Mouse (Mus musculus): ENCODE data around the gene Fam227b. TPM values are rescaled to one million over a fixed set of nuclear protein-coding genes. Genes with fewer than 3 reads are reported as not detected.

Gene Fam227b
- not detected for total RNA-seq (2022)

DNA sequence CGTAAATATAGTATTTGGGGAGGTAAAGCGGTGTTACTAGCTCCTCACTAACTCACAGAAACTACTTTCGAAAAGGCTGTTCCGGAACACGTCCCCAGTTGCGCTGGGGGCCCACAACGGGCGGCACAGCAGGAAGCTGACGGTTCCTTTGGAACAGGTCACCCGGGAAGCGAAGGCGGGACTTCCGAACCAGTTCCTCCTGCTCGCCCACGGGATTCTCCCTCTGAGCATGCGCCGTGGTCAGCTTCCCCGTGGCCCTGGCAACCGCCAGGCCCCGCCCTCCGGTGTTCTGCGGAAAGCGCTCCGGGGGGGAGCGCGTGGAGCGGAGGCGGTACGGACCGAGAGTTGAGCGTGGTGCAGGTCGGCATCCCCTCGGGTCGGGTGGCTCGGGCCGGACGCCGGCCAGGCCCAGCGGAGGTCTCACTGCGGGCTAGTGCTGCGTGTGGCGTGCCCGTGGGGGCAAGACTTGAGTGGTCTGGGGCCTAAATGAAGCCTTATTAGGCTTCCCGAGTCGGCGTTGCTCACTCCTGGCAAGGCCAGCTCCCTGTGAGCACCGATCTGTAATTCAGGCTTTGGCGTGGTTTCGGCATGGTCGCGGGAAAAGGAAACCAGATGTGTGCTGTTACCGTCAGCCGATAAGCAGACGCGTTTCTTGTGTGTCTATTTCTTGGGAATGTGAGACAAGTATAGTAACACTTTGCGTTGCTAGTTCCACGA lies at the start of gene Fam227b, which contains the start of gene Dtwd1:
Fam227b (minus strand) TSS at position 150 of the 717 bp plus-strand sequence.
Dtwd1 (plus strand) TSS at position 287 of the 717 bp plus-strand sequence.
- peak; percentile 97 for DNase-seq (ENCODE audit: low spot score)

DNA sequence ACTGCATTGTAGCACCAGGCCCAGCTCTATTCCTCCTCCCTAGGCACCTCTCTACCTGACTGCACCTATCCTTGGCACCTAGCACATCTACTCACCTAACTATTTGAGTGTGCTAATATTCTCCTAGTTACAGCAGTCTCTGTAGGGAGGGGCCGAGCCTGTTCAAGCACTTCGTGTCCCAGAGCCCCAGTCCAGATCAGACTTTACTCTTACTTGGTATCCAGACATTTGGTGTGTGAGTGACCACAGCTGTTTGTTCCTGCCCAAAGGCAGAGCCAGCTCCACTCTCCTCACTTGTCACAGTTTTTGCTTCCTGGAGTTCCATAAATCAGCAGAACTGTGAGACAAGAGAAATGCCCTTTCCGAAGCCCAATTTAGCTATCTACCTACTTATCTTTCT lies 47.2 kb upstream of the Fam227b start:
- DNase-seq (ENCODE audit: low spot score), result no peak

DNA sequence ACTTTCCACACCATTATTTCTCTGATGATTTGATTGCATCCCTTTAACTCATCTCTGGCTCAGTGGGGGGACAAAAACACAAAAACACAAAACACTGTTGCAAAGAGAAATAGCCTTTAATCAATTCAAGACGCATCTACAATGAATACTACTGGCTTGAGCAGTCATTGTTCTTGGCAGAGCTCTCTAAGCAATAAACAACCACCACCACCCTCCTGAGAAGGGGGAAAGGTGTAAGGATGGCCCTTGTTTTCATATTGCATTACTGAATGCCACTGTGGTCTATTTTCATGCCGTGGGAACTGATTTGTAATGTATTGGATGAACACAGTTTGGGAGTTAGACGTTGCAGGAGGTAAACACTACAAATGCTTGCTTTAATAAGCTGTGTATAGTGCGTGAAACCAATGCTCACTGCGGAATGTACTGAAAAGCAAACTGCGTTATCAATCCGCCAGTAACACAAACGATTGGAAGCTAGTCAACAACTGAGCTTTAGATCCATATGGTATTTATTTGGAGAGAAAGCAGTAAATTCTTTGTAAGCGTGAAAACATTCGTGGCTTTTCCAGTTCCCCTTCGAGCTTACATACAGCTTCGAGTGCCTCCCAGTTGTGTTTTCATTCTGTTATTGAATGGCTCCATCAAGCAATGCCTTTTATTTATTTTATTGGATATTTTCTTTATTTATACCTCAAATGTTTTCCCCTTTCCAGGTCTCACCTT lies 44.0 kb upstream of the Fam227b start:
- no peak for DNase-seq (ENCODE audit: low spot score)

DNA sequence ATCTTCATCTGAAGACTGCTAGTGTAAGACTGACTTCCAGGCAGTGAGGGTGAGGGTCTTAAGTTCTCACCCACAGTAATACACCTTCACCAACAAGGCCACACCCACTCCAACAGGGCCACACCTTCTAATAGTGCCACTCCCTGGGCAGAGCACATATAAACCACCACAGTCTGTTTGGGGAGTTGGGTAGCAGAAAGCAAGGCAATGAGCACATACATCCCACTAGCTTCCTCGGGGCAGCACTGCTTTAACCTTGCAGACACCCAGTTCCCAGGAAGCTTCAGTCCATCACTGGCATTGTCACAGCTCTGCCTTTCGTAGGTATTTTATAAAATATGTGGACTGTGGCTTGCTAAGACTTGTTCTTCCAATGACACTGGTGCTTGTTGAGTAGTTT lies 40.3 kb upstream of the Fam227b start:
- DNase-seq (ENCODE audit: low spot score), result no peak

DNA sequence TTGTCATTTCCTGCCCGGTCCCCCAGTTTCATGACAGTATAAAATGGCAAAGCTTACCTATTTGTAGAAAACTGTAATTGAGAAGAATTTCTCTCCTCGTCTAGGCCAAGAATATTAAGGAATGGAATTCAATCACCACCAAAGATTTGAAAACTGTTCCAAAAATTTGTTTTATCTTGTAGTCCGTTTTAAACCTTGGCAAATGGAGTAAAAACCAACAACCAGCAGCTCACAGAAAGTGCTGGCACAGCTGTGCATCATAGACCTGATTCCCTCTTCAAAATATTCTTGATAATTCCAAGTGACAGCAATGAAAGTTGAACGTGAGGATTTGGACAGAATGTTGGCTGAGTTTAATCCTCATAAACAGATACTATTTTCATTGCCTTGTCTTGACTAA lies 39.5 kb upstream of the Fam227b start:
- no peak for DNase-seq (ENCODE audit: low spot score)

DNA sequence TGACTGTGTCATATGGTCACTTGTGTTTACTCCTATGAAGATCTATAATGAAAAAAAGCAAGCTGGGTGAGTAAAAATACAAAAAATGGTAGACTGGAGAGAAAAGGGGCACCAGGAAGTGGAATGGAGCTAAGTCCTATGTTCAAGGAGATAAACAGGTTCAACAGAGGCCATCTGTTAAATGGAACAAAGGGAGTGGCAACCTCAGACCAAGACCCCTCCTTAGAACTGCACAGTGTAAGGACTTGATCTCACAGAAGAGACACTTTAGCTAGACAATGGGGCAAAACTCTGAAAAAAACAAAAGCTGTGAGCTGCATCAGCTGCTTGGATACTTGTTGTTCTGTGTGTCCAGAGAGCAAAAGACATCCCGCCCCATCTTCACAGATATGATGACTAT lies 19.6 kb upstream of the Fam227b start:
- DNase-seq (ENCODE audit: low spot score), result no peak

DNA sequence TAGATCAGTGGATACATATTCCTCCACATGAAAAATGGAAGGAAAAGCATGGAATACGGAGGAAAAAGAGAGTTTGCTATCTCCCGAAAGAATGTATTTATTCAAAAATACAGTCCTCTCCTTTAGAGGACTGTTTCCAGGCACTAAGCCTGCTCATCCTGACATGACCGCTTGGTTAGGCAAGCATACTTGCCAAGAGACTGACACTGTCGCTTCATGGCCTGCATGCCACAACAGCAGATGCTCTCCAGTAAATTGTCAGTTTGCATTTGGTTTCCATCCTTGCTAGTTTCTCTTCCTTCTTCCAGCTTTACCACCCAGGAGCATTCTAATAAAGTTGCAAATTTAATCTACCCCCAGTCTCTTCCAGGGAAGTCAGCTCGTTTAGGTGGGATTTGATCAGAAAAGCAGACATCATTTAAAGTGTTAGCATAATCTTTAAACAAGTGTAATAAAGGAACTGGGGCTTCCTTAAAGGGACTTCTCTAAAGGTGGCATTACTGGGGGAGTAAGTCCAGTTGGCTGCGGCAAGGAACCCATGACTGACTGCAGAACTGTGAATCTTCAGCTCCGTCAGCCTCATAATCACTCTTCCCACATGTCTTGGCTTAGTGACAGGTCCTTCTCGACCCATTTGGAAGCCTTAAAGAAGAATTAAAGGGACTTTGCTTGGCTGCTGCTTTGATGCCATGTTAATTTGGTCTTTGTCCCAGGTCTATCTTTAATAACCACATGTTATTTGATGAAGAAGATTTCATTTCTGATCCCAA lies 15.2 kb upstream of the Fam227b start:
- DNase-seq (ENCODE audit: low spot score), result no peak

DNA sequence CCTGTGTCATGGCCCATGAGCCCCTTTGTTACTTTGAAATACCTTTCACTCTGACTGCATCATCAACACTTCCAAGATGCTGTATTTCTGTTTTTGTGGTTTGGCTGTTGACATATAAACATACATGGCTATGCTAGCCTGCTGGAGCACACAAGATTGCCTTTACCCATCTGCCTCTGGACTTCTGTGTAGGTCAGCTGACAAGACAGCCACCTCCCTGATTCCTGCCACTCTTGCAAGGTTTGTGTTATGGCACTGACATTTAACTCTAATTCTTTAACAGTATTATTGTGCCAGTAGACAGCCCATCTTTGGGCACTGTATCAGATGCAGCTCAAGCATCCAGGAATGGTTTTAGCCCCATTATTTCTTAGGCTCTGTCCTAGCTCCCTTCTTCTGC lies 14.5 kb upstream of the Fam227b start:
- DNase-seq (ENCODE audit: low spot score), result no peak

DNA sequence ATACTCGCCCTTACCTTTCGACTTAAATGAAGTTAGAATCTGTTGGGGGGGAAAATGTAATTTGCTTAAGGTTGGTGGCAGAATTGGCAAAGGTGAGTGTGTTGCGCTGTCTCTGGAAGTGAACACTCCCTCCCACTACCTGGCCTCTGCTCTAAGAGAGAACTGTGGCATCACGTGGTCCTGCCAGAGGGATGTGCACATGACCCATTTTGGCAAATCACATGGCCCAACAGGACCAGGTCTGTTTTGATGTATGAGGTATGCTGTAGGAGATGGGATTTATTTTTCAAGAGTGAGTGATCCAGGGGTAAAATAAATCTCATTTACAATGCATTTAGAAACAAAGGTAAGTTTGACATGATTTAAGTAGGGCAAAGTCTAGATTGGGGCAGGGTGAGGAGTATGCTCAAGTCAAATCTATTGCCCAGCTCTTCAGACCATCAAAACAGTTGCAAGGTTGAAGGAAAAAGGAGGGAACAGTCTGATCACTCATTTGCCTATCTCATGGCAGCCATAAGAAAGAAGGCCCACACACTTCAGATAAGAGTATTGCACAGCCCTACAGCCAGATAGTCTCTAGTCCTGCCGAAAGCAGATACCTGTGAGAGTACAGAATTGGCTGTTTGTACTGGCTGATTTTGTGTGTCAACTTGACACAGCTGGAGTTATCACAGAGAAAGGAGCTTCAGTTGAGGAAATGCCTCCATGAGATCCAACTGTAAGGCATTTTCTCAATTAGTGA lies 13.6 kb upstream of the Fam227b start:
- no peak for DNase-seq (ENCODE audit: low spot score)

DNA sequence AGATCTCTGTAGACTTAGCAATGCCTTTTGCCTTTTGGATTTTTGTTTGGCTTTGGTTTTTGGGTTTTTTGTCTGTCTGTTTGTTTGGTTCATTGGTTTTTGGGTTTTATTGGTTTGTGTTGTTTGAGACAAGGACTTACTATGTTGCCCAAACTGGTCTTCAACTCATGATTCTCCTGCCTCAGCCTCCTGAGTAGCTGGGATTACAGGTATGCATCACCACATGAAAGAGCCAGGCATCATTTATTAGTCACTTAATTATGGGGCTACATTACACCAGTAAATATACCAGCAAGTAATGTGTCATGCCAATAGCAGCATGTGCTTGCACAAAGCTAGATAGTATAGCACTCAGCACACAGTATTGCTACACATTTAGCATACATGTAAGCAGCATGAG lies 4.1 kb downstream of the Fam227b start:
- no peak for DNase-seq (ENCODE audit: low spot score)

DNA sequence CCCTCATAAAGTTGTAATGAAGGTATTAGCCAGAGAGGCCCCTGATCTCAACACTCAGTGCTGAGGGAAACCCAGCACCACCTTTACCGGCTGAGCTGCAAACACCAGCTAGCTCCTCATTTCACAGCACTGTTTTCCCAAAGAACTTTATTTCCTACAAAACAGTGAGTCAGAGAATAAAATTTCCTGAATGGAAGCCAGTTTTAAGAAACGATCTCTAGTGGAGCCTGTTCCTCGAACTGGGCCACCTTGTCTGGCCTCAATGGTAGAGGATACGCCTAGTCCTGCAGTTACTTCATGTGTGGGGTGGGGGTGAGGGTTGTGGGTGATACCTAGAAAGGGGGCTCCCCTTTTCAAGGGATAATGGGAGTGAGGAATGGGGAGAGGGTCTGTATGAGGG lies 57.2 kb downstream of the Fam227b start:
- DNase-seq (ENCODE audit: low spot score), result no peak

DNA sequence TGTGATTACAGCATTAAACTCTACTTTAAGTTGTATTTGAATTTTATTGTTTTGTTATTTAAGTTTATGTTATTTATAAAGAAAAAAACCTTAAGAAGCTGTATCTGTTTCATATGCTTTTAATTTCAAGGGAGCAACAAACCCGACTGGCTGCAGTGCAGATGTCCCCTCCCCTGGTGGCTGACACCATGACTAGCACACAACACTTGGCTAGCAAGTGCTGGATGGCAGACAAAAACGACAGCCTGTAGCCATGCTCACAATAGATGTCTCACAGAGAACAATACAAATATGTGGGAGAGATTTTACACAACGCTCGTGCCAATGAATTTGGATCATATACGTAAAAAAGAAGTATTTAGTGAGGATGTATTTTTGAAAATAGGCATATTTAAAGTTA lies 61.4 kb downstream of the Fam227b start:
- no peak for DNase-seq (ENCODE audit: low spot score)

DNA sequence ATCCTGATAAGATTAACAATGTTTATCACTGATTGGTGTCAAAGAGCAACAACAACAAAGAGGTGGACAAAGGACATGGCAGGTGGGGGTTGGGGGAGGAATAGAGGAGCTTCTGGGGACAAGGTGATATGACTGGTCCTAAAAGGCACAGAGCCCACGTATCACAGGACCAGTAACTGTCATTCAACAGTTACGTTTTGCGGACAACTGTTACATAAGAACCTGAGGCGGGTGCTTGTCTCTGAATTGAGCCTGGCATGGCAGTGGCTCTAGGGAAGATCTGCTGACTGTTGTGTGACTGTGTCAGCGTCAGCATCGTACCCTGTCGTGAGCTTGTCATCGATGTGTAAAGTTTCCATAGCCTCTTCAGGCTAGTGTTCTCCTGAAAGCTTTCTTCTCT lies 65.6 kb downstream of the Fam227b start:
- DNase-seq (ENCODE audit: low spot score), result no peak

DNA sequence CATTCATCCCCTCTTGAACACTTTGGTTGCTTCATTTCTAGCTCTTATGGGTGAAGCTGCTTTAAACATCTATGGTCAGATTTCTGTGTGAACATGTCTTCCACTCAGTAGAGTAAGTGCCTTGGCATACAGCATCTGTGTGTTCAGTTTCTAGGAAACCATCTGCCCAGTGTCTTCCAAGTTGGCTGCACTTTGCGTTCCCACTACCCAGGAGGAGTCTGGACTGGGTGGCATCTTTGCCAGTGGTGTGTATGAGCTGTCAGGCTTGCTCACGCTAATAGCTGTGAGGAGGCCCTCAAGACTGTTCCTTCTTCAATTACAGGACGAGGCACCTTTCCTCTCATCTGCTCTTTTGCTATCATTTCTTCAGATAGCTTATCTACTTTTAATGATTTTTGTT lies 67.5 kb downstream of the Fam227b start:
- DNase-seq (ENCODE audit: low spot score), result no peak

DNA sequence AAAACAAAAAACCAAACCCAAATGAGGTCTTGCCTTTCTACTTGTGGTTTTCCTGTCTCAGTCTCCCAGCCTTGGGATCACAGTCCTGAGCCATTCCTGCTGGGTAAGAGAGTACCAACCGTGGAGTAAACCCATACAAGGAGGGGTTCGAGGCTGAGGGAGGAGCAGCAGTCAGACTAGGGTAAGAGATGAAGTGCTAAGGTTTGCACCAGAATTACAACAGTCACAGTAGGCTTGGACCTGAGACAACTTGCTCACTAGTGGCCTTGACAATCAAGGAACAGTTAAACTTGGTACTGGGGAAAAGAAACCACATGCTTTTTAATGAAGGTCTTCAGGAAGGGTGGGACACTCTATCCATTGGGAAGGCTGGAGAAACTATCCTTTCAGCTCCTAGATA lies 72.7 kb downstream of the Fam227b start:
- no peak for DNase-seq (ENCODE audit: low spot score)

DNA sequence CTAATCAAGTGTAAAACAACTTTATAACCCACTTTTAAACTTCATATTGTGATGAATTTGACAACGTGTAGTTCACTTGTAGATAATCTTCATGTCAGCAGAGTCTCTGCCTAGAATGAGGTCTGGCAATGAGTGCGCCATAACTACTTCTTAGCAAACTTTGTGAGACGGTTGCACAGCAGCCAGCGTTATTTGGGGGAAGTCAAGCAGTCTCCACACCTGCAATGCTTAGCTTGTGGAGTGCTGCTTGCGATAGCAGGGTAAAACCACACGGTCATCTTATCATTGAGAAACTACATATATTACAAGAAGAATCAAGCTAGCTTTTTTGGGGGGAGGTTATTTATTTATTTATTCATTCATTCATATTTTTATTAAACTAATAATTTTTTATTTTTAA lies 75.3 kb downstream of the Fam227b start:
- no peak for DNase-seq (ENCODE audit: low spot score)

DNA sequence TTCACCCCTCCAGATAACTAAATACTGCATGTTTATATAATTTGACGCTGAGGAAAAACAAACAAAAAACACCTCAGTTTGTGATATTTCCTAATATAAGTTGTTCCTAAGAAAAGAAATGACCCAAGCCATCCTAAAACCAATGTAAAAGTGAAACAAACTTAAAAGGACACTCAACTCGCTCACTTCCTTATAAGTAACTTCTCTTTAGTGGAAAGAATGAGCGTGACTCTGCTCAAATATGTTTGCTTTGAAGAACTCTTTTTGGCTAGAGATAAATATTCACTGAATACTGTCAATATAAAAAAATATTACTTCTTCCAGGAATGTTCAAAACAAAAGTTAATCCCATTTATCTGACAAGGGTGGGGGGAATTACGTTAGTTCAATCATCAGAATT lies 78.1 kb downstream of the Fam227b start:
- no peak for DNase-seq (ENCODE audit: low spot score)

DNA sequence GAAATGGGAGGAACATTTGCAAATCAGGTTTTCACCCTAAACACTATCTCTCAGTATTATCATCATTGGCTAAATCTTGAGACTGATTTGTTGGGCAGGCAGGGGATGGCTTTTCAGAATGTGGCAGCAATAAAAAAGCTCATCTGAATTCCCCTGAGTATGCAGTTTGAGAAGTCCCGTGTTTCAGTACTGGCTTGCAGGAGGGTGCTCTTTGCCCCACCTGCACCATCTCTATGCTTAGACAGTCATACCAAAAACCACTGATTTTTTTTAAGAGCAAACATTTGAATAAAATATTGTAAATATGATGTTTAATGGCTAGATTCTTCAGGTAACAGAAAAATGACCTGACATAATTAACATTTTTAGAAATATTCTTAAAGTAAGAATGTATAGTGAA lies 82.1 kb downstream of the Fam227b start:
- no peak for DNase-seq (ENCODE audit: low spot score)

DNA sequence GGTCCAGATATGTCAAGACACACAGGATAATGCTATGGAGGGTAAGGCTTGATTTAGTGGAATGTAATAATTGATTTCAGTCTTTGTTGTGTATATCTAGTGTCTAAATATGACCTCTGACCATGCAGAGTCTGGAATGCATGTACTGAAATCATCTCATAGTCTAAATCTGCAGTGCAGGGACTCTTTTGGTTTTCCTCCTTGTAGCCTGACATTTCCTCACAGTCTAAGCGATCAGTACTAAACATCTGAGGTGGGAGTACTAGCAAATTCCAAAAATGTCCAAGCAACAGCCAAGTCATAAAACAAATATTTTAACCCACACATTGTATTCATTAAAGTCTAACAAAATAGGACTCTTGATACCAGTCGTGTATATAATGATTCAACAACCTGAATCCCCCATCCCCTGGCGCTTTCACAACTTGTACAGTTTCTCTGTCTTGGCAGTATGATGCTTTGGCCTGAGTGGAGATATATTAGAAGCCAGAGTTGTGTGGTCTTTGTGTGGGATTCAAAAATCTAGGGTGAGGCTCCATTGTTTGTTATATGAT lies 86.4 kb downstream of the Fam227b start:
- no peak for DNase-seq (ENCODE audit: low spot score)

DNA sequence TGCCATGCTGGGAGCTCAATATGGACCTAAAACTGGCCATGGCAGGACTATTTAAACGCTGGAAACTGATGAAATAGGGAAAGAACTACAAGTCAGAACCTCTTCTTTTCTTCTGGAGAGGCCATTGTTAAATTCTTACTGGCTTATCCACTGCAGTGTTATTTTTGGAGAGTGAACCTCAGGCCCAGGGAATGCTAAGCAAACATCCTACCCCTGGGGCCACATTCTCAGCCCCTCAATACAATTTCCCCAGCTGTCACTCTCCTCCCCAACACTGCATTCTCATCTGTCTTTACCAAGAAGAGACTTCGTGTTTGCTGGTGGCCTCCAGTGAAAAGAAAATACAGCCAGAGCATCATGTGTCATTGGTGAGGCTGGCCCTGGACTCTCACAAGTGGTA lies 87.0 kb downstream of the Fam227b start:
- DNase-seq (ENCODE audit: low spot score), result no peak

DNA sequence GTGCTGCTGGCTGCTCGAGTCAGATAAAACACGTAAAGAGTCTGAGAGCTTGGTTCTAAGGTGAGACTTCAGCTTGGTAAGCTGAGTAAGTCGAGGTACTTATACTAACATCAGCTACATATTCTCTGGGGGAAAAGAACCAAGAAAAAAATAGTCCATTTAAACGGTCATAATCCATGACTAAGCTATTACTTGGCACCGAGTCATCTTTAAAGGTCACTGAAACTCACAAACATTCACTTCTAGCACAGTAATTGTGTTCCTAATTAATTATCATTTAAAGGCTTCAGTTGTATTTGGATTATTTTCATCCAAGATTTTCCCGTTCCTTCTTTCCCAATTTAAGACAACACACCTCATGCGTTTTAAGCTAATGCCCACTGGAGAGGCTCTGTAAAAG lies 88.9 kb downstream of the Fam227b start:
- DNase-seq (ENCODE audit: low spot score), result no peak
